Mouse (Mus musculus): ENCODE data around the gene Lat.
"Not testable (repeated sequence)": the region's sequence is repeated elsewhere in the genome, so short reads cannot be mapped to it uniquely, and the experiment has no call there.

The Lat gene

DNA sequence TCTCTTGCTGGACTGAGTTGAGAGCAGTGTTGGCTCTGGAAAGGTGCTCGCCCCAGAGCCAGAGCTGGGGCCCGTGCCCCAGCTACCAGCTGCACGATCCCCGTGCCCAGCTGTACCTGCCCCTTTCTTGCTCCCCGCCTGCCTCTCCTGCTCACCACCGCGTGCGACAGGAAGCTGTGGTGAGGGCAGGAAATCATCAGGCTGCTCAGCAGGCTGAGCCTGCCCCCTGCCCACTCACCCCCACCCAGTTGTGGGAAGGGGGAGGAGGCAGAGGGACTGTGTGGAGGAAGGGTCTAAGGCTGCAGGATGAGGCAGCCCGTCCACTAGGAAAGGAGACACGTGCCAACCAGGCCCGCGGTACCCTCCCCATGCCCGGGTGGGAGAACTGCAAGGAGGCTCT is at the start of gene Lat:
Gene Lat (minus strand): TSS at position 178 of the 400 bp plus-strand sequence.
- no peak for DNase-seq

- DNase-seq, result peak; percentile 29
Measured at GRCm38 (mm10) chr7:126418496-126418895, 49.1 kb upstream of the Lat start.

- no peak for DNase-seq
Measured at GRCm38 (mm10) chr7:126417606-126418005, 48.2 kb upstream of the Lat start.

- DNase-seq, result no peak
Measured at GRCm38 (mm10) chr7:126417045-126417444, 47.7 kb upstream of the Lat start.

- no peak for DNase-seq
Measured at GRCm38 (mm10) chr7:126416615-126417014, 47.2 kb upstream of the Lat start.

DNA sequence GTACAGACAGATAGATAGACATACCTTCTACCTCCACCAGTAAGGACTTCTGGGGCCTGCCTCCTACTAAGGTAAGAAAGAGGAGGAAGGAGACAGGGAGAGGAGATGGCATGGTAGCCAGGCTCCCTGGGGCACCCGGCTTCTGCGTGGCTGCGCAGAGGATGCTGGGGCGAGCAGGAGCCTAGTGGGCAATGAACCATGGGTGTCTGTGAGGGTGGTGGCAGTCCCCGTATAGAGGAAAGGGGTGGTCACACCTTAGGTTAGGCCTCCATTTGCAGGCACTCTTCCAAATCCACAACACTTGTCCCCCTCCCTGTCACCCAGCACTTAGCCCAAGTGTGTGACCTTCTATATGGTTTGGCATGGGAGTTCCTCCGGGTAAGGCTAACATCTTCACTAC is 45.4 kb upstream of the Lat start, which contains the start of gene Cd19:
Gene Cd19 (minus strand): TSS at position 165 of the 400 bp plus-strand sequence.
- no peak for DNase-seq

DNA sequence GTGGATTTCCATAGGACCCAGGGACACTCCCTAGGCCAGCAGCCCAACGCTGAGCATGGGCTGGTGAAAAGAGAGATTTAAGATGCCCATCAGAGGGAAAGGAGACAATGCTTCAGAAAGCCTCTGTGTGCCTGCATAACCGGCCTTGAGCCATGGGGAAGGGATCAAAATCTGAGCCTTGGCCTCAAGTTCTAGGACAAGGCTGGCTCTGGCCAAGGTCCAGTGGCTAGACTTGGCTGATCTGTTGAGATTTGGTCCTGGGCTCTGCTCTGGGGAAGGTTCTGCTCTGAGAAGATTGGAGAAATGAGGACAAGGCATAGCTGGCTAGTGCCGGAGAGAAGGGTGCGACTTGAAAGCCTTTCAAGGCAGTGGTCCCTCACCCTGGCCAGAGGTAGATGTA is 41.7 kb upstream of the Lat start:
- DNase-seq, result no peak

- DNase-seq, result peak; percentile 44
Measured at GRCm38 (mm10) chr7:126408686-126409085, 39.3 kb upstream of the Lat start.

DNA sequence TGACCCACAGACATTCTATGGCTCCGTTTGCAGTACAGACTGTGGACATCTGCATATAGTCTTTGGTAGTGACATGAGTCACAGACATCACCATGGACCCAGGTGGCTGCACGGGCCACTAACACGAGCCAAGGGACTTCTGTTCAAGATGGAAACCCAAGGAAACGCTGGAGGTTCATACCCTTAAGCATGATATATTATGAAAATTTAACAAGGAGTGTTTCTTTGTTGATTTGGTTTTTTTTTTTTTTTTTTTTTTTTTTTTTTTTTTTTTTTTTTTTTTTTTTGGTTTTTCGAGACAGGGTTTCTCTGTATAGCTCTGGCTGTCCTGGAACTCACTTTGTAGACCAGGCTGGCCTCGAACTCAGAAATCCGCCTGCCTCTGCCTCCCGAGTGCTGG is 33.1 kb upstream of the Lat start:
- DNase-seq, result not testable (repeated sequence)

GRCm38 (mm10) chr7:126399548-126399947 is 30.2 kb upstream of the Lat start:
- peak; percentile 92 for DNase-seq

GRCm38 (mm10) chr7:126397822-126398221 is 28.5 kb upstream of the Lat start:
- no peak for DNase-seq

- DNase-seq, result no peak
Measured at GRCm38 (mm10) chr7:126397221-126397620, 27.9 kb upstream of the Lat start.

DNA sequence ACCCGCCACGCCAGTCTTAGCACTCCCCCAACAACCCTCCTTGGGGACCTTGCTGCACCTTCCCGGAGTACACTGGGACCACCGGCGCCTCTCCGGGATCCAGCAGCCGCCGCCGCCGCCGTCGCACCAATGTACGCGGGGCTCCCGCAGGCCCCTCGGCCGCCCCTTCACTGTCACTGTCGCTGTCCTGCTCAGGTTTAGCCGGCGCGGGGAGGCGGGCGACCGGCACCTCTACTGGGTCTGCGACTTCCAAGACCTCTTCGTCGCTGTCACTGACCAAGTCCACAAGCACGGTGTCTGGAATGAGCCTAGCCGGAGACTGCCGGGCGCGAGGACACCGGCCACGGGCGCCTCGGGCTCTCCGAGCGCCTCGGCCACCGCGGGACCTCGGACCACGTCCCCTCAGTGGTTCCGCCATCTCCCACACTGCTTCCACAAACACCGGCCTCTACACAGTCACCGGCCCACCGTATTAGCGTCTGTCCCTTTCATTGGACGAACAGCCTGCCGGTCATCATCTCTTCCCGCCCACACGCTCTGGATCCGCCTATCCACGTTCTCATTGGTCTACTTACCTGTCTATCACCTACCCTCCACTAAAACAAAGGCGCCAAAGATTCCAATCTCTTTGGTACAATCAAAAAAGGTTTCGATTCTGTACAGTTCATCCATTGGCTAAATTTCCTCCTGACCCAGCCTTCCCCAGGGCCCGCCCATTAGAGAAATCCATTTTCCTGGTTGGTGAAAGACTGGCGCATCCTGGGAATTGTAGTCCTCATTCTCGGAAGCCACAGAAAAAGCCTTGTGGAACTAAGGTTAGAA is 27.1 kb upstream of the Lat start, which contains the start of gene Nfatc2ip:
Gene Nfatc2ip (minus strand): TSS at position 440 of the 822 bp plus-strand sequence.
- peak; percentile 94 for DNase-seq

DNA sequence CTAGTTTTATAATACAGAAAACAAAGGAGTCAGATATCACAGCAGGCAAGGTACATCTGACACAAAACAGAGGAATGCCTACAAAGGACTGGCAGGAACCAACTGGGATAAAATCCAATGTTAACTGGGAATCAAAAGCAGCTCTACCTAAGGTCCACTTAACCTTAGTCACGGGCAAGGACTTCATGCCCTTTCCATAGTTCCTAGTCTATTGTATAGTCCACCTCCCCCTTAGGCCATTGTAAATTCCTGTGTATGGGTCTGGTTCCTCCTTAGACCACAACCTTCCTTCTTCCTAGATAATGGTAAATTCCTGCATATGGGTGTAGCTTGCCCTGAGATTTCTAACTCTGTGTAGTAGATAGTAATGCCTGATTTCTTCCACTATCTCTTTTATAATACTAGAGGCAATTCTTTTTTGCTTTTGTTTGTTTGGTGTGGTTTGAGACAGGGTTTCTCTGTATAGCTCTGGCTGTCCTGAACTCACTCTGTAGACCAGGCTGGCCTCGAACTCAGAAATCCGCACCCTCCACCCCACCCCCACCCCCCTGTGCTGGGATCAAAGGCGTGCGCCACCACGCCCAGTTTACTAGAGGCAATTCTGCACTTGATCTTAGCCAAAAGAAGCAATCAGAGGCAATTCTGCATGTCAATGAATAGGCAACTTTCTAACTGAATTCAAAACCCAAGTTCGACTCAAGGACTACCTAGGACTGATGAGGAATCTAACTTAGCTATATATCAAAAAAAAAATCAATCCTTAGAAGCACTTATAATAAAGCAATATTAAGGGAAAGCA is 22.9 kb upstream of the Lat start:
- not testable (repeated sequence) for DNase-seq

DNA sequence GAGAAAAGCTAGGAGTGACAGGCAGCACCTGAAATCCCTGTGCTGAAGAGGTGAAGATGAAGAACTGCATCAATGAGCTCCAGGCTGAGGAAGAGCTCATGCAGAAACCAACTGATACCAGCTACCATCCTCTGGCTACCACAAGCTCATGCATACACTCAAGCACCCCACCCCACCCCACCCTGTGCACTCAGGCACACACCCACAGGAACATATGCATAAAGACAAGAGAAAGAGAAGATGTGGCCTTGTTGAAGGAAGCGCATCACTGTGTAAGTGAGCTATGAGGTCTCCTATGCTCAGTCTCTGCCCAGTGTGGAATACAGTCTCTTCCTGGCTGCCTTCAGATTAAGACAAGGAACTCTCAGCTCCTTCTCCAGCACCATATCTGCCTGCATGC is 18.8 kb upstream of the Lat start:
- no peak for DNase-seq

DNA sequence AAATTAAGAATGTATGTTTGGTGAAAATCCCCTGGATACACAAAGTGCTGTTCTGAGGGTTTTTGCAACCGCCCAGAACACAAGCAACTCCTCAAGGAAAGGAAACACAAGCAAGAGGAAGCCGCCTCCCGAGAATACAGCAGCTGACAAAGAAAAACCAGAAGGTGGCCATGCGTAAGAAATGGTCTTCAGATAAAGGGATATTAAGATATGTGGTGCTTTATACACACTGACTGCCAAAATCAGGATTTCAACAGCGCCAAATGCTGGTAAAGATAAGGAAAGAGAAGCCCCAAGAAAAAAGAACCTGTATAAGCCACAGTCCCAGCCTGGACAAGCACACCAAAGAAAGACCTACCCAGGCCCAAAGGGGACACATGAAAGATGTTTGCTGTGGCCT is 14.2 kb upstream of the Lat start:
- DNase-seq, result no peak

DNA sequence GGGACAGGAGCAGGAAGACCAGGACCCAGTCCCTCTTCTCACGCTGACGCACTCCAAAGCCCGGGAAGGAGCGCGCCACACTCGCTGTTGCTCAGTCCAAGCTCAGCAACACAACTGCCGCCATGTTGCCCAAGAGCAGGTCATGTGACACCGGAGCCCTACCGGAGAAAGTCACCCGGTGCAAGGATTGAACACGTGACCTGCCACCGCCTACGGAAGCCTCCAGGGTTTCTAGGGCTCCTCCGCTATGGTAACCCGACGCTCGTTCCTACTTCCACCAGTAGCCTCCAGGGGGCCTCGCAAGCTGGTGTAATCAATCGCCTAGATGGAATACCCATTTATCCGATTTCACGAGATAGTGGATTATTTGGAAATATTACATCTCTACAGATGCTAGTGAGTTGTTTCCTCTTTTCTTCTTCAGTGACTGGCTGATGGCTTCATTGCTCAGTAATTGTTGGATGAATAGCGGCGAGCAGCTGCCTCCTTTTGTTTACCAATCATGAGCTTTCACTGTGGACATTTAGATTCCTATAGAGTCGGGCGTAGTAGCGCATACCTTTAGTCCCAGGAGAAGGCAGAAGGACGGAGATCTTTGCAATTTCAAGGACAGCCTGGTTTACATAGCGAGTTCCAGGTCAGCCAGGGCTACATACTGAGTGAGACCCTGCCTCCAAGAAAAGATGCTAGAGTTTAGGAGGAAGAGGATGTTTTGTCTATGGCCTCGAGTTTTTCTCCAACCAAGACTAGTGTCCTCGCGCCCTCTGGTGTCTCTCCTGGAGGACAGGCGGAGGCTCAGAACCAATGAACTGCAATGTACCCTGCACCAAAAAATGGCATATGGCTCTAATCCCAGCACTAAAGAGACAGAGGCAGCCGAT is 8.1 kb upstream of the Lat start, which contains the start of gene Spns1:
Gene Spns1 (minus strand): TSS at position 173 of the 881 bp plus-strand sequence.
- DNase-seq, result peak; percentile 98

DNA sequence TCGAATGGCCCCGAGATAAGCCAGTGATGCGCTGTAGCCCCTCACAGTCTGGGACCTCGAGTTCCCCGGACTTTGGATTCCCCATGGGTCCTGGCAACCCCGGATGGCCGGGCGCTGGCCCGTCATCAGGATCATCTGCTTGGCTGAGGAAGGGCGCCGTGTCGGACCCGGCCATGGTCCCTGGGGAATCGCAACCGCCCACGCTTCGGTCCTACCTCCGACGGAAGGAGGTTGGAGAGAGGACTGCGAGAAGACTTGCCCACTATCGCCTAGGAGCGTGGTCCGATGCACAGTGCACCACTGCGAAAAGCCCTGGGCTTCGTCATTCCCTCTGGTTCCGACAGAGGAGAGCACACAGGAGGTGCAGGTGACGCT is 7.5 kb upstream of the Lat start:
- peak; percentile 41 for DNase-seq

DNA sequence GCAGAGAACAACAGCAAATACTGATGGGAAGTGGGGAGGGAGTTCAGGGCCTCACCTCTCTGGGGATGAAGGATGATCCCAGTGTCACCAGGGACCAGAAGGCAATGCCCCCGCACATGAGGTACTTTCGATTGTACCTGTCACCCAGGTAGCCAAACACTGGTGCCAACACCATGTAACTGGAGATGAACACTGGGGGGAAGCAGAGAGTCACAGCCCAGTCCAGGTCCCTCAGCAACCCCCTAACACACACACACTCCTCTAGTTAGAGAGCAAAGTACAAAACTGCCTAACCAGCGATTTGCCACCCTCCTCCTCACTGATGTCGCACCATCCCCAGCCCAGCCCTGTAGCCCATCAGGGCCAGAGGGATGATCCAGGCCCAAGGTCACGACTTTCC is 5.6 kb upstream of the Lat start:
- DNase-seq, result no peak

GRCm38 (mm10) chr7:126374526-126374925 is 5.2 kb upstream of the Lat start:
- no peak for DNase-seq

DNA sequence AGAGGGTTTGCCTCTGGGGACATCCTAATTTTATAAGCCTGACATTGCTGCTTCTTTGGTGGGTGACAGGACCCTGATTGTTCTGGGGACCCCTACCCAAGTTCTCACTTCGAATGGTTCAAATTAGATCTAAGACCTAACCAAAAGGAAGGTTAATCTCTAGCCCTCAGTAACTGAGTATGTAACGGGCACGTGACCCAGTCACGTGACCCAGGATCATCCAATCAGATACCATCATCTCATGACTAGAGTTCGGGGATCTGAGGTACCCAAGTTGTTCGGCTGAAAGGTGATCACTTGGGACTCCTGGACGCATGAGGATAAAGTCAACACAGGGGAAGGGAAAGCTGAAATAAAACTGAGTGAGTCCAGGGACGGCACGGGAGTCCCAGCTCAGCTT is 3.6 kb upstream of the Lat start:
- no peak for DNase-seq

GRCm38 (mm10) chr7:126368367-126368766 is 1.0 kb downstream of the Lat start:
- no peak for DNase-seq

- DNase-seq, result no peak
Measured at GRCm38 (mm10) chr7:126367636-126368035, 1.7 kb downstream of the Lat start.

Data from kidney, postnatal 10 days (tissue).